Mouse (Mus musculus) embryo, embryonic 10 days (tissue): ENCODE measurements around the gene Gm10272.
A peak's percentile ranks its signal among the peaks of the same experiment; 100 is the strongest.
"Not testable (repeated sequence)": the region's sequence is repeated elsewhere in the genome, so short reads cannot be mapped to it uniquely, and the experiment has no call there.

ENCODE experiments used
- DNase-seq: peaks from one replicate; pipeline ENCODE4 v3.0.0-alpha.2; 2015; ENCODE audit warnings: low spot score

The Gm10272 gene

GRCm38 (mm10) chr10:77728280-77728679, 21.9 kb downstream of the Gm10272 start:
- DNase-seq: no peak

GRCm38 (mm10) chr10:77729241-77729640, 22.8 kb downstream of the Gm10272 start:
- peak; percentile 45 for DNase-seq

GRCm38 (mm10) chr10:77735928-77736327, 29.5 kb downstream of the Gm10272 start:
- no peak for DNase-seq

- DNase-seq: no peak
Observed at GRCm38 (mm10) chr10:77738929-77739328, 32.5 kb downstream of the Gm10272 start.

- DNase-seq: not testable (repeated sequence)
Observed at GRCm38 (mm10) chr10:77741924-77742688, 35.7 kb downstream of the Gm10272 start, which contains the start of gene Gm18596. TSS of gene Gm18596 (minus strand) at chr10:77742638.

- not testable (repeated sequence) for DNase-seq
Observed at GRCm38 (mm10) chr10:77750686-77751085, 44.3 kb downstream of the Gm10272 start.

GRCm38 (mm10) chr10:77751254-77751653, 44.8 kb downstream of the Gm10272 start, which contains the start of gene Gm9736:
TSS of gene Gm9736 (minus strand) at chr10:77751354.
- DNase-seq: not testable (repeated sequence)

- not testable (repeated sequence) for DNase-seq
Observed at GRCm38 (mm10) chr10:77752312-77752711, 45.9 kb downstream of the Gm10272 start.

GRCm38 (mm10) chr10:77753448-77753847, 47.0 kb downstream of the Gm10272 start:
- DNase-seq: no peak
